Mouse (Mus musculus) bone marrow, adult 2 months (tissue): ENCODE data around the gene Styx.

Experiments used
- CTCF ChIP-seq: fragments of 200-500 bp; IDR thresholded peaks from 2 replicates; pipeline ENCODE4 v1.5.1; 2011; ENCODE audit warnings: low read length, control low read depth; ENCODE audit not compliant: control insufficient read depth, insufficient read depth
- POLR2A ChIP-seq: fragments of 200-500 bp; IDR thresholded peaks from 2 replicates; pipeline ENCODE4 v1.6.1; 2011; ENCODE audit warnings: low read depth, mild to moderate bottlenecking, control low read depth, low read length, borderline replicate concordance; ENCODE audit not compliant: control insufficient read depth

DNA sequence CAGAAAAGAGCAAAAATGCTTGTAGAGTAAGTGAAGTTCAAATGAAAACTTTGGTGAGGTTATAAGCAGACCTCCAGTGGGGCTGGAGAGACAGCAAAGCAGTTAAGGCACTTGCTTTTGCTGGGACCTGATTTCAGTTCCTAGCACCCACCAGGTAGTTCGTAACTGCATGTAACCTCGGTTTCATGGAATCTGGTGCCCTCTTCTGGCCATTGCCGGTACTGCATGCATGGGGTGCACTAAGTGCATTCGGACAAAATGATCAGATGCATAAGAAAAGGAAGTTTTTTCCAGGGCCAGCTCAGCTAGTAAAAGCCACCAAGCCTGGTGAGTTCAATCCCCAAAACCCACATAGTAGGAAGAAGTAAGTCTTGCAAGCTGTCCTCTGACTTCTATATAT lies 81.1 kb downstream of the Styx start:
- peak; percentile 61 for TF ChIP-seq CTCF
- TF ChIP-seq POLR2A, result no peak
